Mouse (Mus musculus) heart, embryonic 15.5 days (tissue): ENCODE results near the gene St8sia1. TPM values are rescaled to one million over a fixed set of nuclear protein-coding genes. Genes with fewer than 3 reads are reported as not detected.

Source experiments
- ATAC-seq: fragments of 200-750 bp; cut with Nextera tagmentation; replicated peaks from 2 replicates; pipeline ENCODE4 v1.8.0; 2017; ENCODE audit warnings: low read depth, moderate TSS enrichment; ENCODE audit not compliant: insufficient number of reproducible peaks, insufficient read depth, low FRiP score
- H3K27ac ChIP-seq: fragments of 300-500 bp; sonication (generic); 2 replicates; pipeline ENCODE4 v1.5.1; 2015; ENCODE audit warnings: mild to moderate bottlenecking, inconsistent platforms
- H3K27me3 ChIP-seq: fragments of 300-500 bp; sonication (generic); 2 replicates; pipeline ENCODE4 v1.6.1; 2015; ENCODE audit warnings: inconsistent platforms
- H3K36me3 ChIP-seq: fragments of 300-500 bp; sonication (generic); 2 replicates; pipeline ENCODE4 v1.6.1; 2015; ENCODE audit warnings: mild to moderate bottlenecking, inconsistent platforms
- H3K4me1 ChIP-seq: fragments of 300-500 bp; sonication (generic); replicated peaks from 2 replicates; pipeline ENCODE4 v1.6.1; 2015; ENCODE audit warnings: inconsistent platforms
- H3K4me2 ChIP-seq: fragments of 300-500 bp; sonication (generic); 2 replicates; pipeline ENCODE4 v1.6.1; 2015; ENCODE audit warnings: inconsistent platforms, mild to moderate bottlenecking, moderate library complexity
- H3K4me3 ChIP-seq: fragments of 300-500 bp; sonication (generic); 2 replicates; pipeline ENCODE4 v1.5.1; 2015; ENCODE audit warnings: mild to moderate bottlenecking, inconsistent platforms
- H3K9ac ChIP-seq: fragments of 300-500 bp; sonication (generic); 2 replicates; pipeline ENCODE4 v1.6.1; 2015; ENCODE audit warnings: mild to moderate bottlenecking, inconsistent platforms
- H3K9me3 ChIP-seq: fragments of 300-500 bp; sonication (generic); replicated peaks from 2 replicates; pipeline ENCODE4 v1.6.1; 2016; ENCODE audit warnings: inconsistent platforms
- WGBS: fragments of 180-500 bp; shearing (Covaris S2); methylation state at CpG from one replicate; pipeline ENCODE4 v1.1.7; 2015; ENCODE audit warnings: mixed read lengths; 5-methylcytosine and 5-hydroxymethylcytosine counted together
- polyA plus RNA-seq: library from polyadenylated mRNA; unstranded; fragments of >200 nt; fragmentation: Nextera tagmentation; extraction: Ambion mirVana; gene quantifications from 2 replicates; pipeline ENCODE4 v1.2.1, GENCODE M21; 2015

Gene St8sia1
- polyA plus RNA-seq, 1 experiment from 2014 or later, result 0.88 TPM

- H3K4me3 ChIP-seq, result no peak overlapping the region
- H3K9ac ChIP-seq, result no peak overlapping the region
- ATAC-seq, result no peak
- H3K36me3 ChIP-seq, result no peaks in the 10 kb centered on the region
- WGBS, result 88% methylated on average over 7 of the region's 7 CpGs
- no peaks in the 10 kb centered on the region for H3K9me3 ChIP-seq
- no peaks in the 10 kb centered on the region for H3K4me1 ChIP-seq
- H3K4me2 ChIP-seq, result no peak overlapping the region
- H3K27ac ChIP-seq, result no peak overlapping the region
- no peaks in the 10 kb centered on the region for H3K27me3 ChIP-seq
Observed at GRCm38 (mm10) chr6:142973289-142973688, 9.0 kb upstream of the St8sia1 start.

- WGBS, result 56% methylated on average over 2 of the region's 2 CpGs
- Histone ChIP-seq H3K4me2 (no peak overlapping the region), H3K9me3 (no peaks in the 10 kb centered on the region), H3K9ac (no peak overlapping the region), H3K4me1 (no peaks in the 10 kb centered on the region), H3K4me3 (no peak overlapping the region), H3K27me3 (no peaks in the 10 kb centered on the region), H3K27ac (no peak overlapping the region), H3K36me3 (no peaks in the 10 kb centered on the region)
- no peak for ATAC-seq
Observed at GRCm38 (mm10) chr6:142972205-142972604, 8.0 kb upstream of the St8sia1 start.

- no peaks in the 10 kb centered on the region for H3K9me3 ChIP-seq
- H3K27me3 ChIP-seq, result peaks cover 19% of the 10 kb centered on the region
- H3K4me3 ChIP-seq, result no peak overlapping the region
- 93% methylated on average over 1 of the region's 1 CpGs for WGBS
- no peak overlapping the region for H3K9ac ChIP-seq
- H3K4me1 ChIP-seq, result peaks cover 10% of the 10 kb centered on the region
- no peak overlapping the region for H3K4me2 ChIP-seq
- no peak overlapping the region for H3K27ac ChIP-seq
- no peaks in the 10 kb centered on the region for H3K36me3 ChIP-seq
- no peak for ATAC-seq
Observed at GRCm38 (mm10) chr6:142967407-142967806, 3.2 kb upstream of the St8sia1 start.

GRCm38 (mm10) chr6:142964531-142965385, 506 bp upstream of the St8sia1 start:
- Histone ChIP-seq H3K4me2 (peak overlapping the region; percentile 99), H3K9ac (peak overlapping the region; percentile 52), H3K27me3 (peaks cover 23% of the 10 kb centered on the region), H3K4me1 (peaks cover 10% of the 10 kb centered on the region), H3K27ac (no peak overlapping the region), H3K4me3 (peak overlapping the region; percentile 63), H3K9me3 (no peaks in the 10 kb centered on the region), H3K36me3 (no peaks in the 10 kb centered on the region)
- ATAC-seq, result peak; percentile 63
- WGBS, result under 1% methylated on average over 39 of the region's 39 CpGs

- Histone ChIP-seq H3K4me1 (peaks cover 10% of the 10 kb centered on the region), H3K27me3 (peaks cover 23% of the 10 kb centered on the region), H3K36me3 (no peaks in the 10 kb centered on the region), H3K27ac (no peak overlapping the region), H3K4me2 (peak overlapping the region; percentile 99), H3K9ac (peak overlapping the region; percentile 52), H3K4me3 (peak overlapping the region; percentile 63), H3K9me3 (no peaks in the 10 kb centered on the region)
- ATAC-seq, result no peak
- 20% methylated on average over 30 of the region's 30 CpGs for WGBS
Observed at GRCm38 (mm10) chr6:142963480-142964075, 674 bp downstream of the St8sia1 start.

- no peak overlapping the region for H3K27ac ChIP-seq
- H3K27me3 ChIP-seq, result peaks cover 23% of the 10 kb centered on the region
- peaks cover 10% of the 10 kb centered on the region for H3K4me1 ChIP-seq
- no peak for ATAC-seq
- H3K9ac ChIP-seq, result no peak overlapping the region
- 84% methylated on average over 14 of the region's 14 CpGs for WGBS
- no peaks in the 10 kb centered on the region for H3K36me3 ChIP-seq
- H3K4me2 ChIP-seq, result peak overlapping the region; percentile 99
- no peaks in the 10 kb centered on the region for H3K9me3 ChIP-seq
- peak overlapping the region; percentile 63; the same call in 1 of the 2 replicates for H3K4me3 ChIP-seq
Observed at GRCm38 (mm10) chr6:142962881-142963280, 1.4 kb downstream of the St8sia1 start.

GRCm38 (mm10) chr6:142962476-142962875, 1.8 kb downstream of the St8sia1 start:
- peaks cover 23% of the 10 kb centered on the region for H3K27me3 ChIP-seq
- H3K4me3 ChIP-seq, result peak overlapping the region; percentile 63; the same call in 1 of the 2 replicates
- no peak overlapping the region for H3K9ac ChIP-seq
- H3K36me3 ChIP-seq, result no peaks in the 10 kb centered on the region
- H3K4me2 ChIP-seq, result peak overlapping the region; percentile 99; the same call in 1 of the 2 replicates
- H3K27ac ChIP-seq, result no peak overlapping the region
- no peak for ATAC-seq
- 61% methylated on average over 10 of the region's 10 CpGs for WGBS
- H3K9me3 ChIP-seq, result no peaks in the 10 kb centered on the region
- peaks cover 10% of the 10 kb centered on the region for H3K4me1 ChIP-seq

- no peaks in the 10 kb centered on the region for H3K9me3 ChIP-seq
- peaks cover 23% of the 10 kb centered on the region for H3K27me3 ChIP-seq
- 79% methylated on average over 9 of the region's 9 CpGs for WGBS
- no peak overlapping the region for H3K27ac ChIP-seq
- H3K4me3 ChIP-seq, result no peak overlapping the region
- no peak overlapping the region; the same call in 1 of the 2 replicates for H3K4me2 ChIP-seq
- no peak overlapping the region for H3K9ac ChIP-seq
- no peak for ATAC-seq
- peaks cover 10% of the 10 kb centered on the region for H3K4me1 ChIP-seq
- no peaks in the 10 kb centered on the region for H3K36me3 ChIP-seq
Observed at GRCm38 (mm10) chr6:142961721-142962455, 2.4 kb downstream of the St8sia1 start.

GRCm38 (mm10) chr6:142956556-142956955, 7.7 kb downstream of the St8sia1 start:
- Histone ChIP-seq H3K4me2 (no peak overlapping the region), H3K27me3 (no peaks in the 10 kb centered on the region), H3K36me3 (no peaks in the 10 kb centered on the region), H3K9me3 (no peaks in the 10 kb centered on the region), H3K4me1 (no peaks in the 10 kb centered on the region), H3K4me3 (no peak overlapping the region), H3K27ac (no peak overlapping the region), H3K9ac (no peak overlapping the region)
- 82% methylated on average over 4 of the region's 4 CpGs for WGBS
- ATAC-seq, result no peak

GRCm38 (mm10) chr6:142955281-142955680, 9.0 kb downstream of the St8sia1 start:
- no peak overlapping the region for H3K4me2 ChIP-seq
- no peak for ATAC-seq
- H3K9me3 ChIP-seq, result no peaks in the 10 kb centered on the region
- no peak overlapping the region for H3K27ac ChIP-seq
- H3K9ac ChIP-seq, result no peak overlapping the region
- 80% methylated on average over 3 of the region's 3 CpGs for WGBS
- no peaks in the 10 kb centered on the region for H3K36me3 ChIP-seq
- H3K4me1 ChIP-seq, result no peaks in the 10 kb centered on the region
- no peaks in the 10 kb centered on the region for H3K27me3 ChIP-seq
- H3K4me3 ChIP-seq, result no peak overlapping the region

- Histone ChIP-seq H3K4me1 (no peaks in the 10 kb centered on the region), H3K9ac (no peak overlapping the region), H3K27ac (no peak overlapping the region), H3K27me3 (no peaks in the 10 kb centered on the region), H3K4me3 (no peak overlapping the region), H3K9me3 (no peaks in the 10 kb centered on the region), H3K36me3 (no peaks in the 10 kb centered on the region), H3K4me2 (no peak overlapping the region)
- no peak for ATAC-seq
Observed at GRCm38 (mm10) chr6:142953189-142953588, 11.1 kb downstream of the St8sia1 start.
